Mouse (Mus musculus) CH12.LX (cell line): ENCODE results near the gene Trim11. TPM values are rescaled to one million over a fixed set of nuclear protein-coding genes. Genes with fewer than 3 reads are reported as not detected.
A peak's percentile ranks its signal among the peaks of the same experiment; 100 is the strongest.

Source experiments
- DNase-seq: peaks from one replicate; pipeline ENCODE4 v3.0.0-alpha.2; 2013; ENCODE audit errors: extremely low read depth
- H3K27ac ChIP-seq: 2 replicates; pipeline ENCODE4 v1.5.1; 2012; ENCODE audit warnings: low read depth, mild to moderate bottlenecking, control low read depth, moderate library complexity; ENCODE audit not compliant: insufficient read depth
- H3K27me3 ChIP-seq: replicated peaks from 2 replicates; pipeline ENCODE3; 2012; ENCODE audit warnings: inconsistent platforms
- H3K36me3 ChIP-seq, 2 experiments: replicated peaks in 1 of 2; 2 replicates each; pipeline versions ENCODE3 to v1.6.1; 2012; ENCODE audit warnings: inconsistent platforms in 1 of 2, low read length in 1 of 2, mild to moderate bottlenecking in 1 of 2, mixed read lengths in 1 of 2, moderate library complexity in 1 of 2; ENCODE audit not compliant: control insufficient read depth in 1 of 2, insufficient read depth in 1 of 2
- H3K4me1 ChIP-seq, 2 experiments: 2 replicates each; pipeline ENCODE4 v1.6.1; 2012; ENCODE audit warnings: inconsistent platforms in 1 of 2, moderate library complexity in 1 of 2; ENCODE audit not compliant: insufficient read depth in 2 of 2, control insufficient read depth in 1 of 2
- H3K4me2 ChIP-seq: 2 replicates; pipeline ENCODE4 v1.6.1; 2012; ENCODE audit warnings: low read depth, mild to moderate bottlenecking, control low read depth; ENCODE audit not compliant: poor library complexity, insufficient read depth, severe bottlenecking
- H3K4me3 ChIP-seq, 3 experiments: fragments of 150-350 bp in 1 of 3; sonication (generic) in 1 of 3; replicated peaks in 1 of 3; 2 replicates each; pipeline versions ENCODE3 to v1.5.1; 2011 to 2012; ENCODE audit warnings: low read depth in 2 of 3, low read length in 2 of 3, mild to moderate bottlenecking in 2 of 3, moderate library complexity in 2 of 3, control low read depth in 1 of 3, improper control_type of control experiment in 1 of 3, inconsistent platforms in 1 of 3, mixed read lengths in 1 of 3; ENCODE audit not compliant: poor library complexity in 1 of 3
- H3K79me2 ChIP-seq: replicated peaks from 2 replicates; pipeline ENCODE4 v1.6.1; 2012; ENCODE audit warnings: mild to moderate bottlenecking, moderate library complexity; ENCODE audit not compliant: control insufficient read depth, poor library complexity, insufficient read depth, severe bottlenecking; ENCODE audit errors: extremely low read depth
- H3K9ac ChIP-seq: 2 replicates; pipeline ENCODE4 v1.6.1; 2012; ENCODE audit warnings: low read depth, mild to moderate bottlenecking, control low read depth, moderate library complexity; ENCODE audit not compliant: insufficient read depth
- H3K9me3 ChIP-seq: replicated peaks from 2 replicates; pipeline ENCODE3; 2012; ENCODE audit warnings: low read length, inconsistent platforms, mixed read lengths
- BHLHE40 ChIP-seq: IDR thresholded peaks from 2 replicates; pipeline ENCODE4 v1.6.1; 2011; ENCODE audit warnings: mild to moderate bottlenecking, low read depth, low read length, improper control_type of control experiment
- CHD2 ChIP-seq: IDR thresholded peaks from 2 replicates; pipeline ENCODE4 v1.6.1; 2011; ENCODE audit warnings: low read length, improper control_type of control experiment
- CTCF ChIP-seq, 2 experiments: IDR thresholded peaks in 1 of 2; conservative IDR thresholded peaks in 1 of 2; 2 replicates each; pipeline ENCODE4 v1.5.1; 2011 to 2012; ENCODE audit warnings: low read depth in 2 of 2, low read length in 2 of 2, improper control_type of control experiment in 1 of 2, inconsistent platforms in 1 of 2, mild to moderate bottlenecking in 1 of 2, moderate library complexity in 1 of 2
- ELF1 ChIP-seq: IDR thresholded peaks from 2 replicates; pipeline ENCODE4 v1.6.1; 2014; ENCODE audit warnings: low read depth, mild to moderate bottlenecking, inconsistent platforms, low read length, improper control_type of control experiment
- EP300 ChIP-seq: IDR thresholded peaks from 2 replicates; pipeline ENCODE4 v1.6.1; 2011; ENCODE audit warnings: low read length, improper control_type of control experiment
- ETS1 ChIP-seq: conservative IDR thresholded peaks from 2 replicates; pipeline ENCODE4 v1.6.1; 2012; ENCODE audit warnings: low read depth, mild to moderate bottlenecking, inconsistent platforms, low read length, improper control_type of control experiment, moderate library complexity
- GABPA ChIP-seq: IDR thresholded peaks from 2 replicates; pipeline ENCODE4 v1.6.1; 2012; ENCODE audit warnings: low read depth, low read length, improper control_type of control experiment, inconsistent platforms; ENCODE audit not compliant: insufficient replicate concordance
- HCFC1 ChIP-seq: IDR thresholded peaks from 2 replicates; pipeline ENCODE4 v1.6.1; 2012; ENCODE audit warnings: low read depth, mild to moderate bottlenecking, inconsistent platforms, low read length, improper control_type of control experiment
- IRF4 ChIP-seq: IDR thresholded peaks from 2 replicates; pipeline ENCODE4 v1.6.1; 2014; ENCODE audit warnings: low read depth, mild to moderate bottlenecking, inconsistent platforms, low read length, improper control_type of control experiment
- JUN ChIP-seq: IDR thresholded peaks from 2 replicates; pipeline ENCODE4 v1.6.1; 2011; ENCODE audit warnings: low read depth, mild to moderate bottlenecking, low read length, improper control_type of control experiment, moderate library complexity; ENCODE audit not compliant: insufficient read depth
- JUND ChIP-seq: conservative IDR thresholded peaks from 2 replicates; pipeline ENCODE4 v1.6.1; 2011; ENCODE audit warnings: low read depth, low read length, improper control_type of control experiment
- KAT2A ChIP-seq: IDR thresholded peaks from 2 replicates; pipeline ENCODE4 v1.6.1; 2012; ENCODE audit warnings: low read length, improper control_type of control experiment, inconsistent platforms; ENCODE audit not compliant: insufficient replicate concordance
- MAX ChIP-seq: IDR thresholded peaks from 2 replicates; pipeline ENCODE4 v1.6.1; 2011; ENCODE audit warnings: low read length, improper control_type of control experiment
- MAZ ChIP-seq: IDR thresholded peaks from 2 replicates; pipeline ENCODE4 v1.6.1; 2012; ENCODE audit warnings: low read depth, mild to moderate bottlenecking, inconsistent platforms, low read length, improper control_type of control experiment, moderate library complexity
- MEF2A ChIP-seq: IDR thresholded peaks from 2 replicates; pipeline ENCODE4 v1.6.1; 2014; ENCODE audit warnings: low read depth, mild to moderate bottlenecking, inconsistent platforms, low read length, improper control_type of control experiment, borderline replicate concordance
- MXI1 ChIP-seq: IDR thresholded peaks from 2 replicates; pipeline ENCODE4 v1.6.1; 2011; ENCODE audit warnings: mild to moderate bottlenecking, low read depth, low read length, improper control_type of control experiment
- MYC ChIP-seq: IDR thresholded peaks from 2 replicates; pipeline ENCODE4 v1.6.1; 2011; ENCODE audit warnings: low read depth, mild to moderate bottlenecking, improper control_type of control experiment, low read length
- NELFE ChIP-seq: IDR thresholded peaks from 2 replicates; pipeline ENCODE4 v1.6.1; 2011; ENCODE audit warnings: low read depth, low read length, improper control_type of control experiment
- NRF1 ChIP-seq: IDR thresholded peaks from 2 replicates; pipeline ENCODE4 v1.6.1; 2014; ENCODE audit warnings: low read depth, mild to moderate bottlenecking, inconsistent platforms, low read length, improper control_type of control experiment, moderate library complexity
- PAX5 ChIP-seq: IDR thresholded peaks from 2 replicates; pipeline ENCODE4 v1.6.1; 2012; ENCODE audit warnings: low read length, inconsistent platforms, mixed read lengths
- POLR2A ChIP-seq: IDR thresholded peaks from 2 replicates; pipeline ENCODE4 v1.6.1; 2011; ENCODE audit warnings: low read depth, mild to moderate bottlenecking, improper control_type of control experiment, low read length
- RAD21 ChIP-seq: IDR thresholded peaks from 2 replicates; pipeline ENCODE4 v1.6.1; 2011; ENCODE audit warnings: low read depth, mild to moderate bottlenecking, low read length, improper control_type of control experiment, moderate library complexity
- RCOR1 ChIP-seq: conservative IDR thresholded peaks from 2 replicates; pipeline ENCODE4 v1.6.1; 2012; ENCODE audit warnings: low read depth, mild to moderate bottlenecking, inconsistent platforms, low read length, improper control_type of control experiment
- SIN3A ChIP-seq: IDR thresholded peaks from 2 replicates; pipeline ENCODE4 v1.6.1; 2012; ENCODE audit warnings: low read length, improper control_type of control experiment, inconsistent platforms
- TCF12 ChIP-seq: IDR thresholded peaks from 2 replicates; pipeline ENCODE4 v1.6.1; 2014; ENCODE audit warnings: low read depth, mild to moderate bottlenecking, inconsistent platforms, low read length, improper control_type of control experiment
- UBTF ChIP-seq: IDR thresholded peaks from 2 replicates; pipeline ENCODE4 v1.6.1; 2012; ENCODE audit warnings: low read depth, mild to moderate bottlenecking, inconsistent platforms, low read length, improper control_type of control experiment, moderate library complexity
- USF1 ChIP-seq: IDR thresholded peaks from 2 replicates; pipeline ENCODE4 v1.6.1; 2014; ENCODE audit warnings: low read depth, mild to moderate bottlenecking, inconsistent platforms, low read length, improper control_type of control experiment
- USF2 ChIP-seq: conservative IDR thresholded peaks from 2 replicates; pipeline ENCODE4 v1.6.1; 2011; ENCODE audit warnings: low read depth, low read length, improper control_type of control experiment
- ZC3H11A ChIP-seq: IDR thresholded peaks from 2 replicates; pipeline ENCODE4 v1.6.1; 2012; ENCODE audit warnings: low read depth, mild to moderate bottlenecking, inconsistent platforms, low read length, improper control_type of control experiment
- ZKSCAN1 ChIP-seq: IDR thresholded peaks from 2 replicates; pipeline ENCODE4 v1.6.1; 2012; ENCODE audit warnings: low read depth, inconsistent platforms, low read length, improper control_type of control experiment, borderline replicate concordance
- ZMIZ1 ChIP-seq: IDR thresholded peaks from 2 replicates; pipeline ENCODE4 v1.6.1; 2012; ENCODE audit warnings: low read depth, mild to moderate bottlenecking, inconsistent platforms, low read length, improper control_type of control experiment
- ZNF384 ChIP-seq: IDR thresholded peaks from 2 replicates; pipeline ENCODE4 v1.6.1; 2012; ENCODE audit warnings: low read depth, low read length, improper control_type of control experiment, inconsistent platforms
- dilution Hi-C: fragments of 300-500 bp; cut with MboI; formaldehyde crosslinking; loops from 2 replicates; pipeline ENCODE4 v1.14.3; 2020; ENCODE audit warnings: low sequenced_read_pairs; ENCODE audit not compliant: extremely low pct_unique_long_range_greater_than_20kb, extremely low pct_ligation_motif_present
- in situ Hi-C: fragments of 300-500 bp; cut with MboI; formaldehyde crosslinking; loops from 3 replicates; pipeline ENCODE4 v1.14.3; 2019; ENCODE audit warnings: low sequenced_read_pairs, low pct_ligation_motif_present, low pct_unique_long_range_greater_than_20kb, mixed read lengths
- polyA plus RNA-seq: library from polyadenylated mRNA; unstranded; fragments of >175 nt; gene quantifications from 2 replicates; pipeline ENCODE4 v1.2.1, GENCODE M21; 2012; ENCODE audit warnings: low read depth; ENCODE audit not compliant: insufficient read length
- total RNA-seq, 2 experiments: library from RNA; depleted of rRNA; stranded (reverse); fragments of 300-350 nt in 1 of 2; fragments of >200 nt in 1 of 2; gene quantifications; 2 replicates each; pipeline ENCODE4 v1.2.3; 2012 to 2014

Trim11 gene
- total and polyA plus RNA-seq, 3 experiments: 21.8 to 33.2 (median 23.2) TPM

DNA sequence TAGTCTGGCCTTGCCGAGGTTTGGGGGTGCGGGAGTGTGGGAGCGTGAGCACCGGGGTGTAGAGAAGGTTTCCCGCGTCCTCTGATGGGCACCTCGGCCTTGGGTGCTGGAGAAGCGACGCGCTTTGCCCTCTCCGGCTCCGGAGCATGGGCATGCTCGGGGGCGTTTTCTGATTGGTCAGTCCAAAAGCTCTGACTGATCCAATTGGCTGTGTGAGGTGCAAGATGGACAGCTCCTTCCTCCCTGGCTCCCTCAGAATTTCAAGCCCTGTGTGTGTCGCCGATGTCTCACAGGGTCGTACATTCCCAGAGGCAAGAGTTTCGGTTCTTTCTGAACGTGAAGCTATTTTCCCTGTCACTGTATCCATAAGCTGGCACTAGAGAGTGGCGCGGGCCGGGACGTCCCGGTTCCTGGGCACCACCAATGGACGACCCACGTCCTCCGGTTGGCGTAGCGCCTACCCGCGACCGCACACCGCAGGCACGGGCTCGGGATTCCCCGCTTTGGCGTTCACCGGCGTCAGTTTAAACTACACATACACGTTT, 17.9 kb upstream of the Trim11 start:
- DNase-seq: peak; percentile 89
- Histone ChIP-seq H3K27me3 (no peaks in the 10 kb centered on the region), H3K9ac (peak overlapping the region; percentile 24), H3K4me3 (peak overlapping the region; percentile 40 to 66 (median 41)), H3K36me3 (peaks cover 2 to 26% of the 10 kb centered on the region in 2 experiments), H3K9me3 (peaks cover 7% of the 10 kb centered on the region), H3K4me2 (peak overlapping the region; percentile 95), H3K4me1 (peaks cover 13 to 41% of the 10 kb centered on the region in 2 experiments), H3K79me2 (peaks cover 2% of the 10 kb centered on the region; the same call in 1 of the 2 replicates), H3K27ac (no peak overlapping the region)
- in situ Hi-C loops (loop anchor here (5.0 kb wide), 1 partner anchor 38 kb away; no protein-coding TSS in a partner anchor), dilution Hi-C loops (no loop called here)
- peak; percentile 65 for TF ChIP-seq NRF1
- TF ChIP-seq MXI1: peak; percentile 63
- no peak for TF ChIP-seq PAX5
- TF ChIP-seq ZMIZ1: no peak
- no peak for TF ChIP-seq ZC3H11A
- no peak for TF ChIP-seq JUN
- no peak for TF ChIP-seq ZNF384
- no peak for TF ChIP-seq GABPA
- no peak for TF ChIP-seq TCF12
- TF ChIP-seq ETS1: peak; percentile 42; the same call in 1 of the 2 replicates
- 0 out of 2 replicates have a peak, but pooled peaks have one; percentile 17 for TF ChIP-seq EP300
- no peak for TF ChIP-seq CHD2
- 0 out of 2 replicates have a peak, but pooled peaks have one; percentile 26 for TF ChIP-seq SIN3A
- TF ChIP-seq ELF1: peak; percentile 52
- TF ChIP-seq JUND: no peak
- peak; percentile 99 for TF ChIP-seq BHLHE40
- TF ChIP-seq IRF4: peak; percentile 28; the same call in 1 of the 2 replicates
- peak; percentile 38 for TF ChIP-seq POLR2A
- no peak for TF ChIP-seq ZKSCAN1
- 0 out of 2 replicates have a peak, but pooled peaks have one; percentile 35 for TF ChIP-seq NELFE
- TF ChIP-seq MEF2A: peak; percentile 48; the same call in 1 of the 2 replicates
- TF ChIP-seq USF1: no peak
- peak in 1 of 2 experiments; percentile 54; a peak in 2 of 4 replicates for TF ChIP-seq CTCF (conservative IDR thresholded peaks at IDR 0.05 in 1 of 2, IDR thresholded peaks at IDR 0.05 in 1 of 2; ENCODE audit: low read depth in 2 of 2, low read length in 2 of 2)
- TF ChIP-seq MYC: no peak; the same call in 1 of the 2 replicates
- TF ChIP-seq KAT2A: no peak
- TF ChIP-seq RCOR1: no peak
- 0 out of 2 replicates have a peak, but pooled peaks have one; percentile 52 for TF ChIP-seq UBTF
- TF ChIP-seq USF2: no peak
- no peak for TF ChIP-seq RAD21
- no peak for TF ChIP-seq MAZ
- peak; percentile 75; the same call in 1 of the 2 replicates for TF ChIP-seq MAX
- TF ChIP-seq HCFC1: no peak
